Mouse (Mus musculus) hindbrain, embryonic 16.5 days (tissue): ENCODE measurements around the gene Rps18. TPM values are rescaled to one million over a fixed set of nuclear protein-coding genes. Genes with fewer than 3 reads are reported as not detected.

Experiments used
- ATAC-seq: fragments of 200-750 bp; cut with Nextera tagmentation; 2 replicates; pipeline ENCODE4 v1.8.0; 2017; ENCODE audit warnings: moderate TSS enrichment, moderate library complexity
- H3K27ac ChIP-seq: fragments of 300-500 bp; sonication (generic); 2 replicates; pipeline ENCODE4 v1.5.1; 2014; ENCODE audit warnings: low read depth, mild to moderate bottlenecking, control low read depth, low read length, moderate library complexity
- H3K27me3 ChIP-seq: fragments of 300-500 bp; sonication (generic); replicated peaks from 2 replicates; pipeline ENCODE4 v1.6.1; 2014; ENCODE audit warnings: low read length; ENCODE audit not compliant: control insufficient read depth, insufficient read depth
- H3K36me3 ChIP-seq: fragments of 300-500 bp; sonication (generic); 2 replicates; pipeline ENCODE4 v1.6.1; 2014; ENCODE audit warnings: mild to moderate bottlenecking, low read length, moderate library complexity, mixed read lengths; ENCODE audit not compliant: control insufficient read depth, insufficient read depth
- H3K4me1 ChIP-seq: fragments of 300-500 bp; sonication (generic); 2 replicates; pipeline ENCODE4 v1.6.1; 2014; ENCODE audit warnings: low read depth, low read length; ENCODE audit not compliant: control insufficient read depth, insufficient read depth
- H3K4me2 ChIP-seq: fragments of 300-500 bp; sonication (generic); 2 replicates; pipeline ENCODE4 v1.6.1; 2014; ENCODE audit warnings: mild to moderate bottlenecking, low read length, control low read depth, moderate library complexity
- H3K4me3 ChIP-seq: fragments of 300-500 bp; sonication (generic); 2 replicates; pipeline ENCODE4 v1.5.1; 2014; ENCODE audit warnings: mild to moderate bottlenecking, low read length, control low read depth, moderate library complexity
- H3K9ac ChIP-seq: fragments of 300-500 bp; sonication (generic); 2 replicates; pipeline ENCODE4 v1.6.1; 2014; ENCODE audit warnings: low read depth, mild to moderate bottlenecking, control low read depth, low read length, moderate library complexity
- H3K9me3 ChIP-seq: fragments of 300-500 bp; sonication (generic); 2 replicates; pipeline ENCODE4 v1.6.1; 2014; ENCODE audit warnings: mild to moderate bottlenecking, low read length, moderate library complexity; ENCODE audit not compliant: control insufficient read depth
- WGBS: fragments of 180-500 bp; shearing (Covaris S2); extraction: QIAGEN DNeasy Blood & Tissue Kit; methylation state at CpG from one replicate; pipeline ENCODE4 v1.1.7; 2014; 5-methylcytosine and 5-hydroxymethylcytosine counted together
- polyA plus RNA-seq: library from polyadenylated mRNA; unstranded; fragments of >200 nt; fragmentation: Nextera tagmentation; extraction: Ambion mirVana; gene quantifications from 2 replicates; pipeline ENCODE4 v1.2.1, GENCODE M21; 2015

The Rps18 gene
- polyA plus RNA-seq, 1 experiment from 2014 or later: 697 TPM

- no peak overlapping the region for H3K27ac ChIP-seq
- 66% methylated on average over 13 of the region's 13 CpGs for WGBS
- 0 out of 2 replicates have a peak, but pooled peaks cover 3% of the 10 kb centered on the region for H3K27me3 ChIP-seq
Observed at GRCm38 (mm10) chr17:33914969-33915391, 40.8 kb downstream of the Rps18 start.

GRCm38 (mm10) chr17:33913905-33914304 is 41.9 kb downstream of the Rps18 start:
- Histone ChIP-seq H3K4me2 (no peak overlapping the region), H3K4me3 (no peak overlapping the region), H3K9me3 (no peaks in the 10 kb centered on the region), H3K27ac (no peak overlapping the region), H3K27me3 (0 out of 2 replicates have a peak, but pooled peaks cover 3% of the 10 kb centered on the region), H3K36me3 (peaks cover 21% of the 10 kb centered on the region), H3K4me1 (peaks cover 23% of the 10 kb centered on the region), H3K9ac (no peak overlapping the region)
- no peak for ATAC-seq
- WGBS: 93% methylated on average over 8 of the region's 8 CpGs

More at GRCm38 (mm10) chr17:33914969-33915391, 40.8 kb downstream of the Rps18 start:
- Histone ChIP-seq H3K4me2 (peak overlapping the region; percentile 57), H3K4me3 (no peak overlapping the region; the same call in 1 of the 2 replicates), H3K4me1 (peaks cover 31% of the 10 kb centered on the region), H3K36me3 (peaks cover 21% of the 10 kb centered on the region), H3K9me3 (no peaks in the 10 kb centered on the region), H3K9ac (no peak overlapping the region)
- no peak for ATAC-seq

GRCm38 (mm10) chr17:33913264-33913663 is 42.5 kb downstream of the Rps18 start:
- H3K4me2 ChIP-seq: no peak overlapping the region
- ATAC-seq: no peak
- no peak overlapping the region for H3K27ac ChIP-seq
- H3K4me1 ChIP-seq: peaks cover 21% of the 10 kb centered on the region
- no peaks in the 10 kb centered on the region for H3K9me3 ChIP-seq
- H3K4me3 ChIP-seq: no peak overlapping the region
- 88% methylated on average over 10 of the region's 10 CpGs for WGBS
- H3K36me3 ChIP-seq: peaks cover 21% of the 10 kb centered on the region
- H3K9ac ChIP-seq: no peak overlapping the region
- H3K27me3 ChIP-seq: no peaks in the 10 kb centered on the region

GRCm38 (mm10) chr17:33911813-33912414 is 43.9 kb downstream of the Rps18 start:
- H3K4me1 ChIP-seq: peaks cover 24% of the 10 kb centered on the region

DNA sequence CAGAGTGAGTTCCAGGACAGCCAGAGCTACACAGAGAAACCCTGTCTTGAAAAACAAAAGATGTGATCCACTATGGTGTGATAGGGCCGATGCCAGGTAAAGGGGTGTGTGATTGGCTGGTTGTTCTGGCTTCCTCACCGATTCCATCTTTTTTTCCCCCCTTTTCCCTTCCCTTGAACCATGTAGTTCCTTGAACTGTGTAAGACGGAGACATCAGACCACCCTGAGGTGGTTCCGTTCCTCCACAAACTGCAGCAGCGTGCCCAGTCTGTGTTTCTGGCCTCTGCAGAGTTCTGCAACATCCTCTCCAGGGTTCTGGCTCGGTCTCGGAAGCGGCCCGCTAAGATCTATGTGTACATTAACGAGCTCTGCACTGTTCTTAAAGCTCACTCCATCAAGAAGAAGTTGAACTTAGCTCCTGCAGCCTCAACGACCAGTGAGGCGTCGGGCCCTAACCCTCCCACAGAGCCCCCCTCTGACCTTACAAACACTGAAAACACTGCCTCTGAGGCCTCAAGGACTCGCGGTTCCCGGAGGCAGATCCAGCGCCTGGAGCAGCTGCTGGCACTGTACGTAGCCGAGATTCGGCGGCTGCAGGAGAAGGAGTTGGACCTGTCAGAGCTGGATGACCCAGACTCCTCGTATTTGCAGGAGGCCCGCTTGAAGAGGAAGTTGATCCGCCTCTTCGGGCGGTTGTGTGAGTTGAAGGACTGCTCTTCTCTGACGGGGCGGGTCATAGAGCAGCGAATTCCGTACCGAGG is 44.6 kb downstream of the Rps18 start:
- Histone ChIP-seq H3K4me2 (no peak overlapping the region), H3K9ac (no peak overlapping the region), H3K36me3 (peaks cover 21% of the 10 kb centered on the region), H3K27me3 (no peaks in the 10 kb centered on the region), H3K4me3 (no peak overlapping the region), H3K27ac (no peak overlapping the region), H3K4me1 (peaks cover 19% of the 10 kb centered on the region), H3K9me3 (no peaks in the 10 kb centered on the region)
- ATAC-seq: no peak
- 91% methylated on average over 31 of the region's 31 CpGs for WGBS

More at GRCm38 (mm10) chr17:33911813-33912414, 43.9 kb downstream of the Rps18 start:
- no peak overlapping the region for H3K4me3 ChIP-seq
- no peak overlapping the region for H3K4me2 ChIP-seq
- H3K27me3 ChIP-seq: no peaks in the 10 kb centered on the region
- 93% methylated on average over 28 of the region's 28 CpGs for WGBS
- no peak overlapping the region for H3K9ac ChIP-seq
- H3K36me3 ChIP-seq: peaks cover 21% of the 10 kb centered on the region
- H3K9me3 ChIP-seq: no peaks in the 10 kb centered on the region
- no peak overlapping the region for H3K27ac ChIP-seq
- ATAC-seq: no peak

GRCm38 (mm10) chr17:33910346-33911051 is 45.3 kb downstream of the Rps18 start:
- 52% methylated on average over 11 of the region's 11 CpGs for WGBS
- Histone ChIP-seq H3K4me1 (peaks cover 19% of the 10 kb centered on the region), H3K4me2 (peak overlapping the region; percentile 91), H3K27me3 (no peaks in the 10 kb centered on the region), H3K27ac (no peak overlapping the region), H3K9ac (peak overlapping the region; percentile 91), H3K4me3 (peak overlapping the region; percentile 91), H3K9me3 (no peaks in the 10 kb centered on the region), H3K36me3 (peaks cover 21% of the 10 kb centered on the region)
- no peak for ATAC-seq

GRCm38 (mm10) chr17:33909869-33910250 is 45.9 kb downstream of the Rps18 start:
- no peaks in the 10 kb centered on the region for H3K9me3 ChIP-seq
- no peak for ATAC-seq
- H3K27me3 ChIP-seq: no peaks in the 10 kb centered on the region
- H3K36me3 ChIP-seq: peaks cover 21% of the 10 kb centered on the region
- H3K4me1 ChIP-seq: peaks cover 15% of the 10 kb centered on the region
- H3K27ac ChIP-seq: peak overlapping the region; percentile 88
- H3K9ac ChIP-seq: peak overlapping the region; percentile 91
- peak overlapping the region; percentile 91 for H3K4me2 ChIP-seq
- 0% methylated on average over 14 of the region's 14 CpGs for WGBS
- H3K4me3 ChIP-seq: peak overlapping the region; percentile 91

DNA sequence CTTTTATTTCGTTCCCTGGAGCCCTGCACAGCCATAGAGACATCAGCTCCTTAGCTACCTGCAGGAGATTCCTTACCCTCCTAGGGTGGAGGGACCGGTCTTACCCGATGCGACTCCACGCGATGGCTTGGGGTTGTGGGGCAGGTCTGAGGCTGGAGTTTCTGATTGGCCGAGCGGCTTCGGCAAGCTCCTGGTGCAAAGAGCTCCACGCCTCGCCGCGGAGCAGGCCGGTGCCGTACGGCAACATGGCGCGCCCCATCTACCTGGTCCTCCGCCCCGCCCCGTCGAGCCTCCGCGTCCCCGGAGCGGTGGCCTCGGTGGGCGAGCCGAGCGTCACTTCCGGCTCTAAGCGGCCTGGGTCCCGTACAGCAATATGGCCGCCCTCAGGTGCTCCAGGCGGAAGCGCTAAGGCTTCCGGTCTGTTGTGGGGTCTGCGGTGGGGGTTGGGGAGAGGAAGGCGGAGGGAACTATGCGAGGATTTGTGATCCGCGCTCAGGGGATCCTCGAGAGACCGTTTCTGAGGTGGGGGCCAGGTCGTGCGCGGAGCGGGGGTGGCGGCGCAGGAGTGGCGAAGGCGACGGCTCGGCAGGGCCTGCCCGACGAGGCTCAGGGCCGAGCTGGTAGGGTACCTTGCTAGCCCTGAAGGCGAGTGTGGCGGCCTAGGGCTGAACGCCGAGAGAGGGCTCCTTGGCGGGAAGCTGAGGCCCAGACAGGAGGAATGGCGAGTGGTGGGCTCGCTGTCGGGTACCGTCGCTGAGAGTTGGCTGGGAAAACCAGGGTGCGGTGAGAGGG is 46.5 kb downstream of the Rps18 start, which contains the start of gene Daxx:
TSS of gene Daxx (plus strand) at position 338 of the 792 bp plus-strand sequence.
- H3K4me3 ChIP-seq: peak within 1 kb of the TSS; percentile 91
- H3K4me1 ChIP-seq: peaks cover 14% of the 10 kb centered on the region
- peaks cover 19% of the 10 kb centered on the region for H3K36me3 ChIP-seq
- H3K27me3 ChIP-seq: no peaks in the 10 kb centered on the region
- H3K4me2 ChIP-seq: peak within 1 kb of the TSS; percentile 91
- H3K9ac ChIP-seq: peak within 1 kb of the TSS; percentile 91
- no peaks in the 10 kb centered on the region for H3K9me3 ChIP-seq
- H3K27ac ChIP-seq: peak within 1 kb of the TSS; percentile 88
- peak; percentile 97 for ATAC-seq
- under 1% methylated on average over 65 of the region's 68 CpGs for WGBS
